Mouse (Mus musculus): ENCODE results near the gene Prr19. TPM values are rescaled to one million over a fixed set of nuclear protein-coding genes. Genes with fewer than 3 reads are reported as not detected.

Gene Prr19
- polyA plus RNA-seq, 1 experiment from 2014 or later: 3.7 TPM

GRCm38 (mm10) chr7:25288011-25288410 is 13.2 kb upstream of the Prr19 start:
- no peak overlapping the region for H3K4me2 ChIP-seq
- H3K4me3 ChIP-seq: no peak overlapping the region
- no peaks in the 10 kb centered on the region for H3K27me3 ChIP-seq (replicated peaks)
- ATAC-seq (replicated peaks): no peak
- H3K9me3 ChIP-seq: no peaks in the 10 kb centered on the region
- peaks cover 72% of the 10 kb centered on the region for H3K36me3 ChIP-seq (replicated peaks)
- H3K9ac ChIP-seq: no peak overlapping the region
- no peak overlapping the region for H3K27ac ChIP-seq
- 94% methylated on average over 12 of the region's 12 CpGs for WGBS
- H3K4me1 ChIP-seq: peaks cover 30% of the 10 kb centered on the region

GRCm38 (mm10) chr7:25288721-25289120 is 12.5 kb upstream of the Prr19 start:
- no peak overlapping the region for H3K4me2 ChIP-seq
- peaks cover 23% of the 10 kb centered on the region for H3K4me1 ChIP-seq
- H3K9me3 ChIP-seq: no peaks in the 10 kb centered on the region
- no peaks in the 10 kb centered on the region for H3K27me3 ChIP-seq (replicated peaks)
- H3K4me3 ChIP-seq: no peak overlapping the region
- H3K36me3 ChIP-seq (replicated peaks): peaks cover 80% of the 10 kb centered on the region
- WGBS: 88% methylated on average over 3 of the region's 3 CpGs
- no peak for ATAC-seq (replicated peaks)
- H3K27ac ChIP-seq: no peak overlapping the region
- no peak overlapping the region for H3K9ac ChIP-seq

- H3K4me1 ChIP-seq: peaks cover 15% of the 10 kb centered on the region
- no peaks in the 10 kb centered on the region for H3K9me3 ChIP-seq
- H3K4me2 ChIP-seq: no peak overlapping the region
- no peak overlapping the region for H3K4me3 ChIP-seq
- H3K27ac ChIP-seq: no peak overlapping the region
- no peak for ATAC-seq (replicated peaks)
- 92% methylated on average over 3 of the region's 3 CpGs for WGBS
- H3K36me3 ChIP-seq (replicated peaks): peaks cover 86% of the 10 kb centered on the region
- H3K9ac ChIP-seq: no peak overlapping the region
- no peaks in the 10 kb centered on the region for H3K27me3 ChIP-seq (replicated peaks)
Observed at GRCm38 (mm10) chr7:25289925-25290324, 11.3 kb upstream of the Prr19 start.

- 95% methylated on average over 1 of the region's 1 CpGs for WGBS
- no peak overlapping the region for H3K4me3 ChIP-seq
- ATAC-seq (replicated peaks): no peak
- no peaks in the 10 kb centered on the region for H3K27me3 ChIP-seq (replicated peaks)
- H3K9me3 ChIP-seq: no peaks in the 10 kb centered on the region
- no peak overlapping the region for H3K4me2 ChIP-seq
- H3K36me3 ChIP-seq (replicated peaks): peaks cover 85% of the 10 kb centered on the region
- no peak overlapping the region for H3K27ac ChIP-seq
- H3K4me1 ChIP-seq: peaks cover 15% of the 10 kb centered on the region
- H3K9ac ChIP-seq: no peak overlapping the region
Observed at GRCm38 (mm10) chr7:25290463-25290862, 10.7 kb upstream of the Prr19 start.

GRCm38 (mm10) chr7:25290911-25291310 is 10.3 kb upstream of the Prr19 start:
- H3K4me1 ChIP-seq: peaks cover 20% of the 10 kb centered on the region
- no peak overlapping the region for H3K4me2 ChIP-seq
- 91% methylated on average over 2 of the region's 2 CpGs for WGBS
- no peak overlapping the region for H3K9ac ChIP-seq
- no peak overlapping the region for H3K27ac ChIP-seq
- peaks cover 81% of the 10 kb centered on the region for H3K36me3 ChIP-seq (replicated peaks)
- no peaks in the 10 kb centered on the region for H3K9me3 ChIP-seq
- no peaks in the 10 kb centered on the region for H3K27me3 ChIP-seq (replicated peaks)
- no peak overlapping the region for H3K4me3 ChIP-seq
- ATAC-seq (replicated peaks): 0 out of 2 replicates have a peak, but pooled peaks have one; percentile 13

GRCm38 (mm10) chr7:25292107-25292506 is 9.1 kb upstream of the Prr19 start:
- no peak overlapping the region for H3K4me3 ChIP-seq
- ATAC-seq (replicated peaks): no peak
- WGBS: 65% methylated on average over 7 of the region's 7 CpGs
- H3K27me3 ChIP-seq (replicated peaks): no peaks in the 10 kb centered on the region
- no peak overlapping the region for H3K9ac ChIP-seq
- 0 out of 2 replicates have a peak overlapping the region, but pooled peaks have one; percentile 13 for H3K27ac ChIP-seq
- peaks cover 69% of the 10 kb centered on the region for H3K36me3 ChIP-seq (replicated peaks)
- H3K4me2 ChIP-seq: no peak overlapping the region
- H3K4me1 ChIP-seq: peaks cover 30% of the 10 kb centered on the region
- no peaks in the 10 kb centered on the region for H3K9me3 ChIP-seq

GRCm38 (mm10) chr7:25293191-25293739 is 7.9 kb upstream of the Prr19 start:
- H3K4me1 ChIP-seq: peaks cover 33% of the 10 kb centered on the region
- H3K9ac ChIP-seq: no peak overlapping the region
- no peaks in the 10 kb centered on the region for H3K9me3 ChIP-seq
- no peak overlapping the region for H3K4me2 ChIP-seq
- no peak overlapping the region for H3K4me3 ChIP-seq
- no peaks in the 10 kb centered on the region for H3K27me3 ChIP-seq (replicated peaks)
- peaks cover 58% of the 10 kb centered on the region for H3K36me3 ChIP-seq (replicated peaks)
- H3K27ac ChIP-seq: peak overlapping the region; percentile 31
- ATAC-seq (replicated peaks): no peak
- 82% methylated on average over 10 of the region's 10 CpGs for whole genome bisulfite sequencing

GRCm38 (mm10) chr7:25294495-25294894 is 6.7 kb upstream of the Prr19 start:
- no peak overlapping the region for H3K9ac ChIP-seq
- H3K36me3 ChIP-seq (replicated peaks): peaks cover 46% of the 10 kb centered on the region
- 0 out of 2 replicates have a peak overlapping the region, but pooled peaks have one; percentile 9 for H3K27ac ChIP-seq
- no peak for ATAC-seq (replicated peaks)
- H3K27me3 ChIP-seq (replicated peaks): no peaks in the 10 kb centered on the region
- peaks cover 35% of the 10 kb centered on the region for H3K4me1 ChIP-seq
- H3K9me3 ChIP-seq: no peaks in the 10 kb centered on the region
- H3K4me3 ChIP-seq: no peak overlapping the region
- WGBS: 94% methylated on average over 4 of the region's 4 CpGs
- no peak overlapping the region for H3K4me2 ChIP-seq

- 90% methylated on average over 12 of the region's 12 CpGs for WGBS
- H3K36me3 ChIP-seq (replicated peaks): peaks cover 40% of the 10 kb centered on the region
- H3K9ac ChIP-seq: no peak overlapping the region
- H3K27ac ChIP-seq: no peak overlapping the region
- ATAC-seq (replicated peaks): no peak
- H3K9me3 ChIP-seq: no peaks in the 10 kb centered on the region
- H3K4me1 ChIP-seq: peaks cover 35% of the 10 kb centered on the region
- H3K27me3 ChIP-seq (replicated peaks): no peaks in the 10 kb centered on the region
- no peak overlapping the region for H3K4me3 ChIP-seq
- H3K4me2 ChIP-seq: peak overlapping the region; percentile 61; the same call in 1 of the 2 replicates
Observed at GRCm38 (mm10) chr7:25294960-25295722, 6.1 kb upstream of the Prr19 start.

GRCm38 (mm10) chr7:25296945-25297453 is 4.2 kb upstream of the Prr19 start:
- peak overlapping the region; percentile 74 for H3K9ac ChIP-seq
- H3K4me3 ChIP-seq: peak overlapping the region; percentile 88
- peak; percentile 44 for ATAC-seq (replicated peaks)
- peak overlapping the region; percentile 97 for H3K27ac ChIP-seq
- no peaks in the 10 kb centered on the region for H3K27me3 ChIP-seq (replicated peaks)
- 1% methylated on average over 21 of the region's 21 CpGs for WGBS
- no peaks in the 10 kb centered on the region for H3K9me3 ChIP-seq
- peak overlapping the region; percentile 61 for H3K4me2 ChIP-seq
- peaks cover 33% of the 10 kb centered on the region for H3K4me1 ChIP-seq
- H3K36me3 ChIP-seq (replicated peaks): peaks cover 26% of the 10 kb centered on the region

- ATAC-seq (replicated peaks): peak; percentile 89
- Histone ChIP-seq H3K4me3 (peak within 1 kb of the TSS; percentile 88), H3K4me1 (peaks cover 29% of the 10 kb centered on the region), H3K27me3 (replicated peaks) (no peaks in the 10 kb centered on the region), H3K36me3 (replicated peaks) (peaks cover 20% of the 10 kb centered on the region), H3K27ac (peak within 1 kb of the TSS; percentile 97), H3K9ac (peak within 1 kb of the TSS; percentile 74), H3K9me3 (no peaks in the 10 kb centered on the region), H3K4me2 (peak within 1 kb of the TSS; percentile 61)
- under 1% methylated on average over 52 of the region's 52 CpGs for whole genome bisulfite sequencing
Observed at GRCm38 (mm10) chr7:25297454-25298325, 3.5 kb upstream of the Prr19 start, which contains the start of gene Pafah1b3. Gene Pafah1b3, minus strand, starts transcription at chr7:25297986.
